Mouse (Mus musculus): ENCODE measurements at regions not wholly inside any gene's neighbourhood (a gene's known extent, or its start where the extent isn't known, plus 50 kb on each side); places are given as distances from the start of the nearest gene placed in this dataset.

- TF ChIP-seq POLR2A (IDR thresholded peaks at IDR 0.05; ENCODE audit: low read depth, low read length) = no peak
- TF ChIP-seq CTCF (conservative IDR thresholded peaks at IDR 0.05; ENCODE audit: insufficient read depth, insufficient read length, low read depth, low read length) = no peak
- Histone ChIP-seq H3K4me1 (ENCODE audit: control insufficient read depth, insufficient read depth, low read length) (no peaks in the 10 kb centered on the region), H3K27me3 (replicated peaks; ENCODE audit: control insufficient read depth, insufficient read depth, low read length) (no peaks in the 10 kb centered on the region), H3K27ac (ENCODE audit: insufficient read depth, low read depth, low read length) (no peak overlapping the region), H3K36me3 (ENCODE audit: control insufficient read depth, insufficient read depth, low read length) (no peaks in the 10 kb centered on the region), H3K4me3 (ENCODE audit: insufficient read depth, low read depth, low read length) (no peak overlapping the region)
- no peak for DNase-seq
Measured at GRCm38 (mm10) chr1:23487031-23487430, 89.5 kb upstream of the Ogfrl1 start.

GRCm38 (mm10) chr1:23490640-23491039 lies 93.1 kb upstream of the Ogfrl1 start:
- WGBS = 19% methylated on average over 10 of the region's 10 CpGs
- no peaks in the 10 kb centered on the region for H3K27me3 ChIP-seq (replicated peaks; ENCODE audit: control insufficient read depth, insufficient read depth, low read length)
- TF ChIP-seq CTCF (conservative IDR thresholded peaks at IDR 0.05; ENCODE audit: insufficient read depth, insufficient read length, low read depth, low read length) (no peak), POLR2A (IDR thresholded peaks at IDR 0.05; ENCODE audit: low read depth, low read length) (no peak)
- H3K36me3 ChIP-seq (ENCODE audit: control insufficient read depth, insufficient read depth, low read length) = no peaks in the 10 kb centered on the region
- H3K4me1 ChIP-seq (ENCODE audit: control insufficient read depth, insufficient read depth, low read length) = no peaks in the 10 kb centered on the region
- DNase-seq = peak; percentile 6
- no peak overlapping the region for H3K4me3 ChIP-seq (ENCODE audit: insufficient read depth, low read depth, low read length)
- no peak overlapping the region for H3K27ac ChIP-seq (ENCODE audit: insufficient read depth, low read depth, low read length)

GRCm38 (mm10) chr1:23491041-23491440 lies 93.5 kb upstream of the Ogfrl1 start:
- no peaks in the 10 kb centered on the region for H3K27me3 ChIP-seq (replicated peaks; ENCODE audit: control insufficient read depth, insufficient read depth, low read length)
- no peaks in the 10 kb centered on the region for H3K4me1 ChIP-seq (ENCODE audit: control insufficient read depth, insufficient read depth, low read length)
- no peak for TF ChIP-seq POLR2A (IDR thresholded peaks at IDR 0.05; ENCODE audit: low read depth, low read length)
- no peak for TF ChIP-seq CTCF (conservative IDR thresholded peaks at IDR 0.05; ENCODE audit: insufficient read depth, insufficient read length, low read depth, low read length)
- 31% methylated on average over 6 of the region's 6 CpGs for WGBS
- no peaks in the 10 kb centered on the region for H3K36me3 ChIP-seq (ENCODE audit: control insufficient read depth, insufficient read depth, low read length)
- H3K4me3 ChIP-seq (ENCODE audit: insufficient read depth, low read depth, low read length) = no peak overlapping the region
- H3K27ac ChIP-seq (ENCODE audit: insufficient read depth, low read depth, low read length) = no peak overlapping the region
- peak; percentile 20 for DNase-seq

DNA sequence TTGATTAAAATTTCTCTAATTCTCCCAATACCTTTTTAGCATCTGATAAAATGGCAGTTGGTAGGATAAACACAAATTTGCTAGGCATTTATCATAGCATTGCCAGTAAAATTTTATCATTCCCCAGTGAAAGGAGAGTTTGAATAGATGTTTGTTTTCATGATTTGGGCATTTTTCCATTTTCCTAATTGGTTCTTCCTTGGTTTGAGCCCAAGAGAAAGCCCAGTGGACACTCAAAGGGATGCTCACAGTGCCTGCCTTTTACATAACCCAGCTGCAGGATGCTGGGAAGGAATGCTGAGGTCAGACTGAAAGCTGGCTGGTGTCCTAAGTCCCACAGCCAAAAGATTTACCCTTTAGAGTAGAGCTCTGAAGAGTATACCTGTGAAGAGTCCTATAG lies 95.4 kb upstream of the Ogfrl1 start:
- Histone ChIP-seq H3K4me1 (ENCODE audit: control insufficient read depth, insufficient read depth, low read length) (no peaks in the 10 kb centered on the region), H3K27me3 (replicated peaks; ENCODE audit: control insufficient read depth, insufficient read depth, low read length) (no peaks in the 10 kb centered on the region), H3K4me3 (ENCODE audit: insufficient read depth, low read depth, low read length) (no peak overlapping the region), H3K36me3 (ENCODE audit: control insufficient read depth, insufficient read depth, low read length) (no peaks in the 10 kb centered on the region), H3K27ac (ENCODE audit: insufficient read depth, low read depth, low read length) (no peak overlapping the region)
- DNase-seq = no peak
- TF ChIP-seq CTCF (conservative IDR thresholded peaks at IDR 0.05; ENCODE audit: insufficient read depth, insufficient read length, low read depth, low read length) = no peak

GRCm38 (mm10) chr1:23495412-23495811 lies 97.8 kb upstream of the Ogfrl1 start:
- 41% methylated on average over 4 of the region's 4 CpGs for WGBS
- Histone ChIP-seq H3K27me3 (replicated peaks; ENCODE audit: control insufficient read depth, insufficient read depth, low read length) (no peaks in the 10 kb centered on the region), H3K27ac (ENCODE audit: insufficient read depth, low read depth, low read length) (no peak overlapping the region), H3K4me1 (ENCODE audit: control insufficient read depth, insufficient read depth, low read length) (no peaks in the 10 kb centered on the region), H3K36me3 (ENCODE audit: control insufficient read depth, insufficient read depth, low read length) (no peaks in the 10 kb centered on the region), H3K4me3 (ENCODE audit: insufficient read depth, low read depth, low read length) (no peak overlapping the region)
- no peak for TF ChIP-seq POLR2A (IDR thresholded peaks at IDR 0.05; ENCODE audit: low read depth, low read length)
- TF ChIP-seq CTCF (conservative IDR thresholded peaks at IDR 0.05; ENCODE audit: insufficient read depth, insufficient read length, low read depth, low read length) = no peak
- DNase-seq = peak; percentile 22

DNA sequence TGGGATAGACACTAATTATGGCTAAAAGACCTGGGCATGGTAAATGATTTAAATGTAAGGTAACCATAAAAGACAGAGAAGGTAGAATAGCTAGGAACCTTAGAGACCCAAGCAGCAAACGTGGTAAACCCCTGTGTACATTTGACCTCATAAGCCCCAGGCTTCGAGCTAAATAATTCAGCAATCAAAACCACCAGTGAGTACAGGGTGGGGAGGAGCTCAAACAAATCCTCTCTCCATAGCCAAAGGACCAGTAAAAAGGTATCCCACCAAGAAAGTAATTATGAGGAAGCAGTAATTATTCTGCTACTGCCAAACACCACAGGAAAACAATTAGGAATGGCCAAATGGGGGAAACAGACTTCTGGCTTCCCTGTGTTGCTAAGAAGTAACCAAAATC lies 122.5 kb upstream of the Ogfrl1 start:
- 54% methylated on average over 2 of the region's 2 CpGs for WGBS
- no peaks in the 10 kb centered on the region for H3K27me3 ChIP-seq (replicated peaks; ENCODE audit: control insufficient read depth, insufficient read depth, low read length)
- H3K4me3 ChIP-seq (ENCODE audit: insufficient read depth, low read depth, low read length) = no peak overlapping the region
- H3K4me1 ChIP-seq (ENCODE audit: control insufficient read depth, insufficient read depth, low read length) = no peaks in the 10 kb centered on the region
- DNase-seq = no peak
- TF ChIP-seq CTCF (conservative IDR thresholded peaks at IDR 0.05; ENCODE audit: insufficient read depth, insufficient read length, low read depth, low read length) (no peak), POLR2A (IDR thresholded peaks at IDR 0.05; ENCODE audit: low read depth, low read length) (no peak)
- no peaks in the 10 kb centered on the region for H3K36me3 ChIP-seq (ENCODE audit: control insufficient read depth, insufficient read depth, low read length)
- H3K27ac ChIP-seq (ENCODE audit: insufficient read depth, low read depth, low read length) = no peak overlapping the region

DNA sequence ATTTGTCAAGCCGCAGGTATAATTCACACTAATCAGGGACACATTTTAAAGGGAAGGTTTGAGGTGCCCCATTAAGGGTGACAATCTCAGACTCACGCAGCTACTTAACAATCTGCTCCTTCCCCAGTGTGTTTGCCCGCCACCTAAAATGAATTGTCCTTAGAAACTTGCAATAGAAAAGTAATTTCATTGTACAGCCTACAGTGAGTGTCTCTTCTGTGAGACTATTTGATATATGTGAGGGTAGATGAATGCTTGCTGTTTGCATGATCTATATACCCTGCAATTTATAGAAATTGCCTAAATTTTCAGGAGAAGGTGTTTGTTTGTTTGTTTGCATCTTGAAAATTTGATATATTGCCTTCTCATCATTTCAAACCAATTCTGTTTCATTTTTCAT lies 135.1 kb upstream of the Ogfrl1 start:
- H3K36me3 ChIP-seq (ENCODE audit: control insufficient read depth, insufficient read depth, low read length) = no peaks in the 10 kb centered on the region
- TF ChIP-seq POLR2A (IDR thresholded peaks at IDR 0.05; ENCODE audit: low read depth, low read length) = no peak
- TF ChIP-seq CTCF (conservative IDR thresholded peaks at IDR 0.05; ENCODE audit: insufficient read depth, insufficient read length, low read depth, low read length) = no peak

DNA sequence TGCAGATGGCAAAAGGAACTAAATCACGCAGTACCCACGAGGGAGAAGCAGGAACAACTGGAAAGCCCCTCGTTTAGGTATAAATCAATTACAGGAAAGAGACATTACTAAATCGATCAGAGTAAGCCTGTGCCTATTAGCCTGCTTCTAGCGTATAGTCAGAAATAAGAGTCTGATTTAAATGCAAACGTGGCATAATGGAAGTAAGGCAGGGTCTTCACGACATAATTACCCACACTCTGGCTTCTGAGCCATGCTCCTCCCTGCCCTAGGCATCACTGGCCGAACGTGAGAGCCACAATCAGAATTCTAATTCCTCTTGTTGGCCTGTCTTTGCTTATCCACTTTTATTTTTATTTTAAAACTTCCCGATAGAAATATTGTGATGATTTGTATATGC lies 139.0 kb upstream of the Ogfrl1 start:
- Histone ChIP-seq H3K36me3 (ENCODE audit: control insufficient read depth, insufficient read depth, low read length) (no peaks in the 10 kb centered on the region), H3K4me1 (ENCODE audit: control insufficient read depth, insufficient read depth, low read length) (no peaks in the 10 kb centered on the region), H3K27me3 (replicated peaks; ENCODE audit: control insufficient read depth, insufficient read depth, low read length) (no peaks in the 10 kb centered on the region), H3K27ac (ENCODE audit: insufficient read depth, low read depth, low read length) (no peak overlapping the region), H3K4me3 (ENCODE audit: insufficient read depth, low read depth, low read length) (no peak overlapping the region)
- WGBS = 83% methylated on average over 10 of the region's 10 CpGs
- TF ChIP-seq POLR2A (IDR thresholded peaks at IDR 0.05; ENCODE audit: low read depth, low read length) = no peak
- no peak for TF ChIP-seq CTCF (conservative IDR thresholded peaks at IDR 0.05; ENCODE audit: insufficient read depth, insufficient read length, low read depth, low read length)
- DNase-seq = no peak

More for the DNA sequence above, 135.1 kb upstream of the Ogfrl1 start:
- no peaks in the 10 kb centered on the region for H3K4me1 ChIP-seq (ENCODE audit: control insufficient read depth, insufficient read depth, low read length)
- DNase-seq = no peak
- no peak overlapping the region for H3K4me3 ChIP-seq (ENCODE audit: insufficient read depth, low read depth, low read length)
- H3K27me3 ChIP-seq (replicated peaks; ENCODE audit: control insufficient read depth, insufficient read depth, low read length) = no peaks in the 10 kb centered on the region
- 85% methylated on average over 3 of the region's 3 CpGs for WGBS
- no peak overlapping the region for H3K27ac ChIP-seq (ENCODE audit: insufficient read depth, low read depth, low read length)
